Mouse (Mus musculus) c-Kit-positive CD71-negative TER-119-negative erythroid progenitor cells, embryonic 14.5 days (primary cell): Measurements from ENCODE around the gene Immp2l.
"Not testable (repeated sequence)": the region's sequence is repeated elsewhere in the genome, so short reads cannot be mapped to it uniquely, and the experiment has no call there.

Experiments used
- DNase-seq: peaks from one replicate; pipeline ENCODE4 v3.0.0-alpha.2; 2013; ENCODE audit warnings: low read depth

Immp2l gene

DNA sequence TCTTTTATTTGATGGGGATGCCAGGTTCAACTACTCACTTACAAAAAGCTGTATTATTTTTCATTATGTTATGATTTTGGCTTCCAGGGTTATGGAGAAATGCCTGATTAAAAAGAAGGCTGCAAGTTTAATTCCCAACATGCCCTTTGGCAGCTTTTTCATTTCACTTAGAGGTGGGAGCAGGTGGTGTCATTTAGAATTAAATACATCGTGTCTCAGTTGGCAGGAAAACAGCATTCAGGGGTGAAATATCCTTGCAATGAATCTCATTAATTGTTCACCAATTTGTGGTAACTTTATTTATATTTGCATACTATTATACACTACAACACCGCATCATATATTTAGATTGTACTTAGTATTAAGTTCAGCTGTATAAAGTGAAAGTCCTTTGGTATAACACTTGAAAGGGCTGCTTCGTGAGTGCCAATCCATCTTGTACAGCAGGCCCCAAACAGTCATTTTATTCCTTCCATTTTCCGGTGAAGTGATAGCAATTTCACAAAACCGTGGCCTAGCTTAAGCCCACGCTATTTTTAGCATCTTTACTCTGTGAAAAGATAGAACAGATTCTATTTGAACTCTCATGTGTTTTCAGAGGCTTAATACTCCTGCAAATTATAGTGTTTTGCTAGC, 818.9 kb downstream of the Immp2l start:
- DNase-seq: no peak

DNA sequence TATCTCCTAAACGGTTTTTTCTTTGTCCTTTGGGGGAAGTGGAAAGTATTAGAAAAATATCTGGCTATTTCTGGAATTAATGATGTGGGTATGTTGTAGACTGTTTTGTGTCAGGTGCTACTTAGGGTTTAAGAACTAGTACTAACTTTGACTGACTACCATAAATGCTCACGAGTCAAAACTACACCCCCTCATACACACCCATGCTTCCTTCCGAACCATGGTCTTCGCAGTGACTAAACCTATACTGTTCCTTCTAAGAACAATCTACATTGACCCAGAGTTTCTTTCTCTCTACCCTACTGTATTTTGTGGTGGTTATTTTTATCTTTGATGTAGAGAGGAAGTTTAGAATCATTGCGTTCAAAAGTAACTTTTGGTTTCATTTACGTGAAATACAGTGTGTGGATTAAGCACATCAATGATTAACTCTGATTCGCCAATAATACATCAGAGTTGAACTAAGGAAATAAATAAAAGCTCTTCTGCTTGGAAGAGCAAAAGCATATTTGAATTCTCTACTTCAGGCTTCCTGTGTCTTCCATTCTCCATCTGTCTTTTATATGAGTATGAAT, 828.1 kb downstream of the Immp2l start:
- no peak for DNase-seq

DNA sequence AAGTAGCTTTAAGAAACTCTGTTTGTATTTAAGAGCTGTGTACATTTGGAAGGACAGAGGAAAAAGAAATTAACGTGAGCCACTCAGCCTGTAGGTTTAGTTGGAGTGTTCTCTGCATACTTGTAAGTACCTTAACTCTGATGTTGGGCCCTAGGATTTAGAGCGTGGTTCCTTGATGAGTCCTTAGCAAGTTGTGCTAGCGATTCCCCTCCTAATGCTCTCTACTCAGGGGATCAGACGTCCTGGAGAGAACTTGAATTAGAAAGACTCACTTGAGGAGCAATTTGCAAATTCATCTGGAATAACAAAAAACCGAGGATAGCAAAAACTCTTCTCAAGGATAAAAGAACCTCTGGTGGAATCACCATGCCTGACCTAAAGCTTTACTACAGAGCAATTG, 835.8 kb downstream of the Immp2l start:
- DNase-seq: not testable (repeated sequence)

DNA sequence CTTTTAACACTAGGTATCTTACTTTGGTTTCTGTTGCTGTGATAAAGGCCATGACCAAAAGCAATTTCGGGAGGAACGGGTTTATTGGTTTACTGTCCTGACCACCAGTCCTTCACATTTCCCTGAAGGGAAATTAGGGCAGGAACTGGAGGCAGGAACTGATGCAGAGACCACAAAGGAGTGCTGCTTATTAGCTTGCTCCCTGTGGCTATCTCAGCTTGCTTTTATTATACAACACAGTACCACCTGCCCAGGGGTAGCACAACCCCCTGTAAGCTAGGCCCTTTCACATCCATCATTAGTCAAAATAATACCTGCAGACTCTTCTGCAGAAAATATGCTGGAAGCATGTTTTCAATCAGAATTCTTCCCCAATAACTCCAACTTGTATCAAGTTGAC, 844.4 kb downstream of the Immp2l start:
- no peak for DNase-seq

DNA sequence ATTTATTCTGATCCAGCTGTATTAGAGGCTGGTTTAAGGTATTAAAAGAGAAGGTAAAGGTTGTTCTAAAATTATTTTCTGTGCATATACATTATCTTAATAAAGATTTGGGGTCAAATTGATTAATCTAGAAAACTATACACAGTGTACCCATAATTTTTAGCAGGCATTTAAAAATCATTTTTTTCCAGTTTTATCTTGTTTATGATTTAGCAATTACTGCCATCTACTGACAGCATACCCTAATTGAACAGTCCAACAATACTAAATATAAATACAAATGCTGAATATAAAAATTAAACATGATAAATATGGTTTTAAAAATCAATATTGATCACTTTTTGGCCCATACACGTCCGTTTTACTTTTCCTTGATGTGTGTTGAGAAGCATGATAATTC, 850.1 kb downstream of the Immp2l start:
- DNase-seq: no peak

DNA sequence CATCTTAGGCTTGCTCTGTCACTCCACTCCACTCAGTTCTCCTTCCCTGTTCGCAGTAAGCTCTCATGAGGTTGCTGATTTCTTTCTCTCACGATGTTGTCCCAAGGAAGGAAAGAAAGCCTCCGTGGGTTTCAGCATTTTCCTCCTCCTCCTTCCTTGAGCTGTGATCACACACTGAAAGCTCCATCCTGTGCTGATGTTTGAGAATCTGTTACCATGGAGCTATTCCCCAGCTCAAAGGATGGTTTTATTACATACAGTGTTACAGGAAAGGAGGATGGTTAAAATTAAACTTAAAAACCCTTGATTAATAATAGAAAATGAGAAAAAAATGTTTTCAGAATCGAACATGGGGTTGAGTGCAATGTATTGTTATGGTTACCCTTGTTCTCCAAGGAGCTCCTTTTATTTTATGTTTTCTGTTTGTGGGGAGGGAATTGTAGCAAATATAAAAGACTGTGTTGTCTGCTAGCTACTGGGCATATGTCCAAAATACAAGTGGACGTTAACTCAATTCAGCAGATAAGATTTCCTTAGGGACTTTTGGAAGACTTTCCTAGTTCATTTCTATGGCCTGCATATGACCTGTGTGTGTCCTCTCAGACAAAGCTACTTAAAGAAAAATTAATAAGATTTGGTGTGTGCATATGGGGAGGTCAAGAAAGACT, 853.5 kb downstream of the Immp2l start:
- DNase-seq: no peak

DNA sequence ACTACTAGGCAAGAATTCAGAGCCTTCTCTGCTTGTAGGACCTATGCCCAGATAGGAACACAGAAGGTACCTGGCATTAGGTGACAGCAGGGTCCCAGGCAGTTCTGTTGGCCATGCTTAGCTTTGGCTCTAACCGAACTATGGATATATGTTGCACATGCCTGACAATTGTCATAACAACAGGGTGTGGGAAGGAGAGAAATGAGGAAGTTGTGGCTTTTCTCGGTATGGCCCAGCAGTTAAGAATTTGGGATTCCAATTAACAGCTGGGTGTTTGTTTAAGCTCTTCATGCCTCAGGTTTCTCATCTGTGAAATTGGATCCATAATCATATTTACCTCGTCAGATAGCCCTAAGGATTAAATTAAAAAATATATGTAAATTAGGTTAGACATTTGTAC, 854.6 kb downstream of the Immp2l start:
- DNase-seq: peak; percentile 25

DNA sequence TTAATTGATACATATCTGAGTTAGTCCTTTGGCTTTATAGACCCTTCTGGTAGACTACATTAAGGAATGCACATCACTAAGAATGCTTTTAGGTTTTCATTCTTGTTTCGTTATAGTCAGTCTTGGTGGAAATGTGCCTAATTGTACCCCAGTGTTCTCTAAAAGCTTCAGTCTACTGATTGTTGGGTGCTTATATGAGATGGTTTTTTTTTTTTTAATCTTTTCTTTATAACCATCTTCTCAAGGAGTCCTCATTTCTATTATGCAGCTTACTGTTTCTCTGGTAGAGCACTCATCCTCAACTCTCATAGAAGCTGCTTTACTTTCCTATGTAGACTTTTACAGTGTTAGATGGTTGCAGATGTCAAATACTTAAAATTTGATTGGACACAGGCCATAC, 855.1 kb downstream of the Immp2l start:
- DNase-seq: no peak

DNA sequence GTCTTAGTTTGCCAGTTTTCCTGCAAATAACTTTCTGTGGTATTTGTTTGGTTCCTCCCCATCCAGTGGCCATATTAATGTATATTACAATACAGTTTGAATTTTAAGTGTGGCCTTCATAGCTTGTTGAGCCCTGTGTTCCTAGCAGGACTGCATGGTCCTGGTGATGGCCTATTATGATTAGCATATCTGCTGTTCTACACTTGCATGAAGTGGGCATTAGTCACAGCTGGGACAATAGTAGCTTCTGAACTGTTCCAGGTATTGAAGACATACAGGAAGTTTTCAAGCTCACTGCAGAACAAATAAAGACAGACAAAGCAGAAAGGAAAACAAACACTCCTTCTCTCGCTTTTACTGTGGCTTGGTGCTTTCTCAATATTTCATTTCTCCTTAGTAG, 855.5 kb downstream of the Immp2l start:
- DNase-seq: no peak

DNA sequence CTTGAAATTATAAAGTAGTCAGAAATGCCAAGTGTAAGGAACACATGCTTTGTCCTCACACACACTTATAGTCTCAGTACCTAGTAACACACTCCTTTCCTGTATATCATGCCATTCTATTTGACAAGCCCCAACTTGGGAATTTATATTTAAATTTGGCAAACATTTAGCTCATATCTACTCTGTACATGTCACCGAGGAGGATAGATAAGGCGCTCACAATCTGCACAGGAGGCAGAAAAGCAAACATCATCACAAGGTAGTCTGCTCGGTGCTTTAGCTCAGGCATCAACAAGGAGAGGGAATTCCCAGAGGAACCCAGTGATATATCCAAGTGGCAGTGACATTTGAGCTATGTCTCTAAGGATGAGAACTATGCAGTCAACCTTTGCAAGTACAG, 856.9 kb downstream of the Immp2l start:
- no peak for DNase-seq

DNA sequence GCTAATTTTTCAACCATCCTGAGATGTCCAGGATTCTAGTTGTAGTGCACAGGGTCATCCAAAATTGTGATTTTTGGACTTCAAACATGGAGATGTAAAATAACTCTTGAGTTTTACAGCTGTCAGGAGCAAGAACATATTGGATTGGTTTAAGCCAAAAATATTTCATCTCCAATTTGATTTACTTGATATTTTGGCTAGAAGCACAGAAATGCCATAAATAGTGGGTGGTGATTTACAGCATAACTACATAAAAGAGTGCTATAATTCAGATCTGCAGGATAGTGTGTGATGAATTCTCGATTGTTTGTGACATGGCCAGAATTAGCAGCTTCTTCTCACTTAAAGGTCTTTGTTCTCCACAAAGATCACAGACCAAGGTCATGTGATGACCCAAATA, 884.1 kb downstream of the Immp2l start:
- no peak for DNase-seq

DNA sequence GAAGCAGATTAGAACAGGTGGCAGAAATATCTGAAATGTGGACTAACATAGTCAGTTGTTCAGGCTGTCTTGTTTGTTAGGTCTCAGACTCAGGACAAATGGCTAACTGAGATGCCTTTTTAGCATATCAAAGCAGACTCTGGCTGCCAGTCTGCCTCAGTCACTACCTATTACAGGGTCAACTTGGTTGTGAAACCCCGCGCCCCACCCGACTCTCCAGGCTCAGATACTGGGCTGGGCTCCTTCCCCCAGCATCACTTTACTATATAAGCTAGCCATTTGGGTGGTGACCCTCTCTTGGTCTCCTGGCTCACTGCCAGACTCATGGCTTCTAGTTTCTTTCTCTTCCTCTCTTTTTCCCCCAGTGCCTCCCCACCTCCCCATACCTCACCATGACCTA, 887.7 kb downstream of the Immp2l start:
- no peak for DNase-seq

DNA sequence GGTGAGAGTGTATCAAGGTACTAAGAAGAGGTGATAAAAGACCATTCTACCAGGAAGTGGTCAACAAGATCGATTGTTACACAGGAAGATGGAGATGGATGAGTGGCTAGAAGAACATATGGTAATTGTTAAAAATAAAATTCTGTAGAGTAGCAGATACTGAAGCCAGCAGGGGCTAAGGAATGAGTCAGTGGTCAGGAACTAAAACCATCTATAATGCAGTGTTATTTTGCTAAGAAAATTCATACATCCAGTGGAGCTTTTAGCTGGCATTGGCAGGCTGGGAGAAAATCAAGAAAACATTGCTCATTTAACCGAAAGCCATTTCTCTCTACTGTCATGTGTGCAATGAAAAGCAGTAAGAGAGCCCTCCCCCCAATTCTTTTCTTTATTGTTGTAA, 913.9 kb downstream of the Immp2l start:
- no peak for DNase-seq

DNA sequence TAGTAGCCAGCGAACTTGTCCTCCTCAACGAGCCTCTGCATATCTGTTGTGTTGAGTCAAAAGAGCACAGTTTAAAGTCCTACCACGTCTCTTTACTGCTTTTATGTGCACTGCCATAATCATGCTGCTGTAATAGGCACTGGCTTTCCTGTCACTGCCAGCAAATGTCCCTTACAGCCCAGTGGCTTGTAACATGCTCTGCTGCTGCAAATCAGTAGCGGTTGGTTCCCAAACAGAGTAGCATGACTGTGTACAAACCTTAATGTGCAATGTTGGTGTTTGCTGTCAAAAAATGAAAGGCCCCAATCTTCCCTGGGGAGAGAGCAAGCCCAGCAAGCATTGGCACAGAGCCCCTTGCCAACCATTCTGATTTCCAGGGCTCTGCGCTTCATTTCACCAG, 918.0 kb downstream of the Immp2l start:
- DNase-seq: no peak

DNA sequence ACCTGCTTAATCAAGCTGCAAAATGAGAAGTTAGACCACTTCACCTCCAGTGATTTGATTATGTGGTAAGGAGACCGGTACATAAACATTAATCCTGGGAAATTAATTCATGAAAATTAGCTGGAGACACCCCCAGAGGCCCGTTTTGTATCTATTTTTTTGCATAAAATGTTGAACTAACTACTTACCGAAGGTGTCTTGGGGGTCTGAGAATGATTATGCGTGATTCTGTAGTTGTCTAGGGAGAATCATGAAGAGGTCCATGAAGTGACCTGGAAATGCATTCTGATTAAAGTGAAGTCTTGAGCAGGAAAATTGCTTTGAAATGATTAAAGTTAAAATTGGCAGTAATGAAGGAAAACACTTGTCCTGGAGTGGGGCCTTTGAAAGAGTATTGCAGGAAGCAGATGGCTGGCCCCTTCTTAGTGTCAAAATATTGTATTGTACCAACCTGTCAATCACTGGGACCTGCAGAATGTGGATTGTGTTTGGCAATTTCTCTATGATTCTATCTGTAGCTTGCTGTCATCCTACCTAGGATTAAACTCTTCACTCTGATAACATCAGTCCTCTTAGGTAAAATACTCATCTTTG, 920.3 kb downstream of the Immp2l start:
- DNase-seq: no peak

DNA sequence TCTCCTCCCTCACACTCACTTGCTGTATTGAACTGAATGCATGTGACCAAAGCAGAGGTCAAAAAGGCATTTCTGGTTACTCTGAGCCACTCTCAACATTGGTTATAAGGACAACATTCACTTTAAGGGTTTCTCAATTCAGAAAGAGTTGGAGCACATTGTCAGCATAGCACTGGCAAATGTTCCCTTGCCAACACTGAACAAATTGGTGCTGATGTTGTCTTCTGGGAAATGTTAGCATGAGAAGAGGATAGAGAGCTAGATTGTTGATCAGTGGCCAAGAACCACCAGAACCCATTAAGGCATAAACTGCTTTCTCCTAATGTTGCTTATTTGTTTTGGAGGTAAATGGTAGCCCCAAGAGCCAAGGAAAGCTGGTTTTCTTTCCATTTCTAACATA, 922.6 kb downstream of the Immp2l start:
- no peak for DNase-seq

DNA sequence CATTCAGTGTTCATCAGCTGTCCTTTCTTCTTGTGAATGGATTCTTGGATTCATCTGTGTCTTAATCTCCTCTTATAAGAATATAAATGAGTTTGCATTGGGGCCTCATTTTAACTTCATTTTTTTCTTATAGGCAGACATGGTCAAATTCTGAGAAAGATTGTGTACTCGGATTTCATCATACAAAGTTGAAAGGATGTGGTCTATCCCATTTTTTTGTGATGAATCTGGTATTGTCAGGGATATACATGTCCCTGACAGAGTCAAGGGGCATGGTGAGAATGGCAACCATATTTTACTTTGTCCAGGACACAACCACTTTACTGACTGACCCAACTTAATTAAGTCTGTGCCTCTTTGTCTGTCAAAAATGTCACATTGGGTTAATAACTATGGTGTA, 925.5 kb downstream of the Immp2l start:
- no peak for DNase-seq

DNA sequence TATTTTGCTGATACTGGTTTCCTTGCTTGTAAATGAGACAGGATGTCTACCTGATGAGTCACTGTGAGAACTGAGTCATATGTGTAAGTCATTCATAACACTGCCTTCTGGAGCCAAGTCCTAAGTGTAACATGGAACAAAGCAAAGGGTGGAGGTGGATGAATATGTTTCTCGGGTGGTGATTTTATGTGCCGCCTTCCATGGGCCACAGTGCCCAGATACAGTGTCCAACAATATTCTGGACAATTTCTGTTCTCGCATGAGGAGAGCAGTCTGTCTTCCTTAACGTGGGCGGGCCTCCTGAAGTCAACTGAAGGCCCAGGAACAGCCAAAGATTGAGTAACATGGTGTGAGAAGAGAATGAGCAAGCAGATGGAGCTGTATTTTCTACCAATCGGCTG, 926.0 kb downstream of the Immp2l start:
- no peak for DNase-seq

DNA sequence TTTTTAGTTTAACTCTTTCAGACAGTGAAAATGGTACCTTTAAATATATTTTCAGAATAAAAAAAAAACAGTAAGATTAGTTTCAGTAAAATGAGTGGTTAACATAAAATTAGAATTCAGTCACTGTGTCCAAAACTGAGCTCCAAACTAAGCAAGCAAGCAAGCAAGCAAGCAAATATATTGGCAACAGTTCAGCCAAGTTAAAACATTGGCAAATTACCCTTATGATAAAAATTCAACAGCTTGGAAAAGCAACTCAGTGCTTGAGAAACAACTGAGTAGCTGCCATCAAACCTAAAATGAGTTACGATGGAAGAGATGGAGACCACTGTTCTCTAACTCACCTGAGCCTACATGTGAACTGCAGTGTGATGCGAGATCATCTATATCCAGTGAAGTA, 926.8 kb downstream of the Immp2l start:
- no peak for DNase-seq

DNA sequence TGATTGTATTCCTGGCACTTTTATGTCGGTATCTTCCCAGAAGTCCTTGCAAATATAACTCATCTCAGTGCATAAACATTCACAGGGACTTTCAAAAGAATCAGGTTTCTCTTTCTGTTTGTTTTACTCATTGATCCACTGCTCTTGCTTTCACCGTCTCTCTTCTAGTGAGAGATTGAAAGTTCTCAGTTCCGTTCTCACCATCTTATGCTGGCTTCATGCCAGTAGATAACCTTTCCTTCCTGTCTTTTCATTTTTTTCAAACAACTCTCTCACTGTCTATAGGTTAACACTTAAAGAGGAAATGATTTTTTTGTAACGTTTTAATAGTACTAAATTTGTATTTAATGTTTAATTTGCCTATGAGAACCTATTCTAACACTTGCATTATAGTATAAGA, 937.1 kb downstream of the Immp2l start:
- DNase-seq: no peak

DNA sequence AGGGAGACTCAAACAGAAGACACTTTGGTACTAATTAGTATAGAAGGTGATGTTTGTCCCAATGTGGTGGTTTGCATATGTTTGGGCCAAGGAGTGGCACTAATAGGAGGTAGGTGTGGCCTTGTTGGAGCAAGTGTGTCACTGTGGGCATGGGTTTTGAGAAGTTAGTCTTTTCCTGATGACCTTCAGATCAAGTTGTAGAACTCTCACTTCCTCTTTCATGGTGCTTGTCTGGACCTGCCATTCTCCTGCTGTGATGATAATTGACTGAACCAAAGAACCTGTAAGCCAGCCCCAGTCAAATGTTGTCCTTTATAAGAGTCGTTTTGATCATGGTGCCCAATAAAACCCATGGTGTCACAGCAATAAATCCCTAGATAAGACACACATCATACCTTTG, 967.5 kb downstream of the Immp2l start:
- no peak for DNase-seq
